Mouse (Mus musculus) brain, adult 2 months (tissue): Measurements from ENCODE around the gene Fap.

Source experiments
- DNase-seq: peaks from one replicate; pipeline ENCODE4 v3.0.0; 2011; ENCODE audit warnings: low read depth, low spot score

The Fap gene

DNA sequence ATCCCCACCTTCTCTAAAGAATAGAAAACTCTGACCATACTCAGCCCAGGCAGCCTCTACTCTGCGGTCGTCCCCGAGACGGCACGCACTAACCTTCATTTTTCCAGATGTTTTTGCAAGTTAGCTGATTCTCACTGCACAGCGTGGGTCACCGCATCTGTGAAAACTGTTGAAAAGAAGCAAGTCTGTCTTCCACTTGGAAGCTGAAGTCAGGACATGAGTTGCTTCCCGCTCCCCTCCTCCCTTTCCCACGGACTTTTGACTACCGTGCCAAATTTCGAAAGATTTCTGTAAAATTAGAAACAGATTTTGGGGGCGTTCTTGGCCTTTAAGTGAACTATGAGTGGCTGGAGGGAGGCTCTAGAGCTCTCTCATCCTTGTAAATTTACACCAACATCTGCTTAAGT is at the start of gene Fap:
Gene Fap, minus strand, starts transcription at position 323 of the 407 bp plus-strand sequence.
- DNase-seq = peak; percentile 22

DNA sequence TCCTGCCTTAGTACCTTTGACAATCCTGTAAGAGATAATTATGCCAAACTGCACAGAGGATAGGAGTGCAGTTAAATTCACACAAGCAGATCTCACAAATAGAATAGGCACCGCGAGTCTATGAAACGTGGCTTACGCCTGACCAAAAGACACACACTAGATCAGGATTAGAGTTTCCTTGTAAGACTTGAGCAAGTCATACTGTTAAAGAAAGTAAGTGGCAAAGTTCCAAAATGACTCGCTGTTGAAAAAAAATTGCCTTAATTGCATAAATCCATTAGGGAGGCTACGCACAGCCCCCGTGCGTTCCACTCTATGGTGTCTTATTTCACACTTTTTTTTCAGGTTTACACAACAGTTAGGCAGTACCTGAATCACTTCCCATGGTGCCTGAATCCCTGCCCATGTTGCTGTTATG is 49.2 kb upstream of the Fap start:
- peak; percentile 31 for DNase-seq

DNA sequence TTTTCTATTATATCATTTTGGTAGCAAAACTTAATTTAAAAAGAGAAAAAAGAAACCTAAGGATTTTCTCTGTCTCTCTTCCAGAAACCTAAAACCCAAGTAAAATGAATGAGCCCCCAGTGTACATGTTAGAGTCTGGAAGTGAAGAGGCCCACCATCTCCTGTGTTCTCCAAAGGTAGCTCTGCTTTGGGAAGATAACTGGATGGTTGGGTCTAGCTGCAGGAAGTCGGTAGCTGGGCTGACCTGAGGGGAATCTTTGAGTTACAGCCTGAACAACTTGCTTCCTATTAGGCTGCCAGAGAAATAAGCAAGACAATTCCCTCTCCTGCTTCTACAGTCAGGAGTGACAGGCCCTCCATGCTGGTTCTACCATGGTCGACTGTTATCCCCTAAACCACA is 45.8 kb upstream of the Fap start:
- DNase-seq = no peak

DNA sequence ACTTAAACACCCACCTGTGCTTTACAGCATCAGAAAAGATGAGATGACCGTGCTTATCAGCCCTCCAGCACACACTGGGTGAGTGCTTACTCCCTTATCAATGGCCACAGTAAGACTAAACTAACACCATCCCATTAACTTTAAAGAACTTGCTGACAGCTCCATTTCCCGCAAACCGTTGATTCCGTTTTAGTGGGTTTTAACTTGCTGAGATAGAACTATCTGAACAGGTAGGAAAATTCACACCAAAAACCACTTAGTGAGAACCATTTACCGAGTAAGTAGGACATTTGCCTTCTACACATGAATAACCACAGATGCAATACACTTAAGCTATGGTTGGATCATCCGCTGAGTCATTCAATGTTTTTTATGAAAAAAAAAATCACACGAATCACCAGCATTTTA is 45.1 kb upstream of the Fap start:
- no peak for DNase-seq

DNA sequence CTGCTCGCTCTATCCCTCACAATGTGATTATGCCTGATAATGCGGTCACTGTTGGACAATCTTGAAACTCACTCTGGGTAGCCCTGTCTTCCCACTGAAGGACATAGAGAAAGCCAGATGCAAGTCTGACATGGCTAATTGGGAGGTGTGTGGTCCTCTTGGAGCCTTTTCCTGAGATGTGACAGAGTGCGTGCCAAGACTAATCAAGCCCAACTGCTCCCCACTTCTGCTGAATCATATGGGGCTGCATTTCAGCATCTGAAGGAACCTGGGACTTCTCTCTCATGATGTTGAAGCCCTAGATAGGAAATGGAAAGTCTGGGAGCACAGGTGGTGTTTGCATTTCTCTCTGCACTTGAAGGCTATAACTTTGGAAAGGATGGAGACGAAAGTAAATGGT is 39.3 kb upstream of the Fap start:
- DNase-seq = no peak

DNA sequence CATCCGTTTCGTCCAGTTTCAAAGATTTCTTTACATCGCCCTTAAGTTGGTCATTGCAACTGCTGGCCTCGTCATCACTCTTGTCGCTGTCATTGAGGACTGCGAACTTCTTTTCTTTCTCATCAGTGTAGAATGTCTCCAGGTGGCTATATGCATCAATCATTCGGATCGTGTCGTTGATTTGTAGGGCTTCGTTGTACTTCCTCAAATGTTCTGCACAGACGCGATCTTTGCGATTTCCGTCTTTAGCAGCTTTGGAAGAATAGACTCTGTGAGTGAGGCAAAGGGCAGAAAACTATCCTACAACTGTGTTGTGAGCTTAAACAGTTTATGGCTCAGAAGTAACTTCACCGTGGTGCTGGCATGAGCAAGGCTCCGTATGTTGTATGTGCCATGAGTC is 32.3 kb upstream of the Fap start:
- no peak for DNase-seq

DNA sequence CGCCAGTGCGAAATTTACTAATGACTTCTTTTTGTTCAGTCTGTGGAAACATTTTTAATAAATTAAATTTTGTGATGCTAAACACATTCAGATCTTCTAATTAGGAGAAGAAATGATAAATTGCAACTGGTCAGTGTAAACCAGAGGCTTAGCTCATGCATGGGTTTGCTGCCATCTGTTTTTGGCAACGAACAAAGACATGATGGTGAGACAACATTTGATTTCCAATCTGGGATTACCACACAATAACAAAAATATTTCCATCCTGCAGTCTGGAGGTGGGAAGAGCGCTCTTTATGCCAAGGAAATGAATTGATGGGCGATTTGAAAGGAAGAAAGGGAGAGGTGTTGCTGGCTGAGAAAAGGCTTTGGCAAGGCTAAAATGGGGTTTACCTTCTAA is 29.7 kb upstream of the Fap start:
- DNase-seq = peak; percentile 16

DNA sequence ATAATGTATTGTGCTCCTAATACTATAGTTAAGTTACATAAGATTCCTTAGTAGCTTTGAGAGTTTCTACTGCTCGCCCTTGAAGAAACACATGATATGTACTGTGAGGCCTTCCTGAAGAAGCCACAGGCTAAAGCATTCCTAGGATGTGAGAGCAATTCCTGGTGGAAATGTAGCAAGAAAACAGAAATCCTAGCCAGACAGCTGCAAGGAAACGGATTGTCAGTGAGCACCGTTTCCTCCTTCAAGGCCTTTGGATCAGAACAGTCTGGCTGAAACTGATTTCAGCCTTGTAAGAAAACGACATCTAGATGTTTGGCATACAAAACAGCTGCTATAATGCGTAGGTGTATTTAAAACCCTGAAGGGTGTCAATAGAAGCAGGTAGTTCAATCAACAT is 22.7 kb upstream of the Fap start:
- DNase-seq = no peak

DNA sequence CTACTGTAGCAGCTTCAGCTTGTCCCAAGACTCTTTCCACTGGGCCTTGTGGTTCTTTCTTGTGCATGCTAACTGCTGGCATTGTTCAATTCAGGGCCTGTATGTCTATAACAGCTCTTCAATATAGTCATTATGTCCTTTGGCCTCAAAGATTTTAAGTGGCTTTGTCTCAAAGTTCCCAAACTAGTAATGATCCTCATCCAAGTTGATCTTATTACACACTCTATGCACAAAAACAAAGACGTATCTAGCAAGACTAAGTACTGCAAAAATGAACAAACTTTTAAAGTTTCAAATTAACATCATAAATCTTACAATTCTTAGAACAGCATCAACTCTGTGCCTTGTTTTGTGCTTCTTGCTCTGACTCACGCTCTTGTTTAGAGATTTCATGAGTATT is 20.6 kb upstream of the Fap start:
- no peak for DNase-seq

DNA sequence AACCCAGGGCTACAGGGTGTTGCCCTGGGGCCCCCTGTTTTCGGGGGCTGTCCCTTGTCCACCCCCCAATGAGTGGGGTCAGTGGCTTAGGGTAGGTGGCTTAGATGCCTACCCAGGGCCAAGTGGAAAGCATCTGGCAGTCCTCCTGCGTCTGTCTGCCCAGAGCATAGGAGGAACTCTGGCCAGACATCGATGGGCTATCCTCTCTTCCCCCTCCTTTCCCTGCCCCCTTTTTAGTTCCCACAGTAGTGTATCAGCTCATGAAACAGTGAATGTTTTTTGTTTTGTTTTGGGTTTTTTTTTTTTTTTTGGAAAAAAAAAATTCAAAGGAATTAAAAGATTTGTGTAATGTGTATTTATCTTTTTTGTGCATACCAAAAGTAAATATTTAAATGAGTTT is 17.7 kb upstream of the Fap start:
- no peak for DNase-seq

DNA sequence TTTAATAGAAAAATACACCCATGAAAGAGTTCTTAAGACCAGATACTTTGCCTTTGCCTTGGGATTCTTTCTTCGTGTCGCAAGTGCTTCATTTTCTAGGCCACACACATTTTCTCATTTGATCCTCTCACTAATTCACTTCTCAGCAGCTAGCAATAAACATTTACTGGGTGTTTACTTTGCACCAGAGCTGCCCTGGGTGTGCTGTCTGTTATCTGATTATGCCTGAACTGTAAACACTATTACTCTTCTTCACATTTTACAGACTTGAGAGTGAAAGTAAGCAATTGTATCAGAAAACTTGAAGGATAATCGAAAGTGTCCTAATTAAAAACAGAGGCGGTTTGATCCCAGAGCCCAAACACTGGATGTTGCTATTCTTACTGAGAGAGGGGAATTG is 15.5 kb upstream of the Fap start:
- DNase-seq = no peak

DNA sequence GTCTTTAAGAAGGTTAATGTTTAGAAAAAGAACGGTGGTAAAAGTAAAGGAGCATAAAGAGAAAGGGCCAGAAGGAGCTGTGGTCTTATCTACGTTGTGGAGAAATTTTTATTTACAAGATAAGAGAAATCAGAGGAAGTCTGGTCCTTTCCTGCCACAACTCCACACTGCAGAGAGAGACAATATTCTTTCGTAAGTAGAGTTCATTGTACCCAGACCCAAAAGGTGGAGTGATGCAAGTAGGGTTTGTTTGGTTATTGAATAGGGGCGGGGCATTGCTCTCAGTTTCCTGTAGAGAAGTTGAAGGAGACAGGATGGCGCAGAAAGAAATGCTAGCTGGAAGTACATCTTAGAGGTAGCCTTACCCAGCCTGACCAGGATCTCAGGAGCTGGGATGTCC is 11.9 kb upstream of the Fap start:
- no peak for DNase-seq

DNA sequence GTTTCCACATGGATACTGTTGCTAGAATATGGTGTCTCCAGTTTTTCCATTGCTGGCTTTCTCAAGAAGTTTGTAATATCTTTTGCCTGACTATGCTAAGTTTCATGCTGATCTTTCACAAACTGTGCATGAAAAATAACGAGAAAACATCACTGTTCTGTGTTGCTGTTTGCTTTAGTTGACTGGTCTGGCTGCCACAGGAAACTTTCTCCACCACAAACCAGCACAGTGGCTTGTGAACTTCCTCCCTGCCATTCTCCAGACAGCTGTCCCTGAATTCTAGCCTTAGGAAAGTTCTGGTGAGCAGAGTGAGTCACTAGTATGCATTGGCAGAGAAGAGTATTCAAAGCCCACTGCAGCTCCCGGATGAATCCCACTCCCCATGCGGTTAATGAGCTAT is 1.1 kb upstream of the Fap start:
- peak; percentile 8 for DNase-seq

DNA sequence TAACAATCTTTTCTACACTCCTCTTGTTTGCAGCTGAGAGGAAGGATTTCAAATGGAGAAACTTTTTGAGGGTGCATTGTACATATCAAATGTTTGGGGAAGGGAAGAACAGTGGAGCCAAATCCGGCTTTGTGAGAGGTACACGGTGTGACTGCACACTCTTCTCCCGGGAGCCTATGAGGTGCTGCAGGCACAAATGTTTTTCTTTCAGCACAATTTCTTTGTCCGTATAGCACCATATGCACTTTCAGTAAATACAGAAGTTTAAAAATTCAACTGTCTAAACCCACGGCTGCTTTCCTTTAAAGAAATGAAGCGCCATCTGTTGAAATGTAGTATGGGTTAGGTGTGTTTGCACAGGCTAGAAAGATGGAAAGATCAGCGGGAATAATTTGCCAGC is 375 bp upstream of the Fap start:
- peak; percentile 70 for DNase-seq

DNA sequence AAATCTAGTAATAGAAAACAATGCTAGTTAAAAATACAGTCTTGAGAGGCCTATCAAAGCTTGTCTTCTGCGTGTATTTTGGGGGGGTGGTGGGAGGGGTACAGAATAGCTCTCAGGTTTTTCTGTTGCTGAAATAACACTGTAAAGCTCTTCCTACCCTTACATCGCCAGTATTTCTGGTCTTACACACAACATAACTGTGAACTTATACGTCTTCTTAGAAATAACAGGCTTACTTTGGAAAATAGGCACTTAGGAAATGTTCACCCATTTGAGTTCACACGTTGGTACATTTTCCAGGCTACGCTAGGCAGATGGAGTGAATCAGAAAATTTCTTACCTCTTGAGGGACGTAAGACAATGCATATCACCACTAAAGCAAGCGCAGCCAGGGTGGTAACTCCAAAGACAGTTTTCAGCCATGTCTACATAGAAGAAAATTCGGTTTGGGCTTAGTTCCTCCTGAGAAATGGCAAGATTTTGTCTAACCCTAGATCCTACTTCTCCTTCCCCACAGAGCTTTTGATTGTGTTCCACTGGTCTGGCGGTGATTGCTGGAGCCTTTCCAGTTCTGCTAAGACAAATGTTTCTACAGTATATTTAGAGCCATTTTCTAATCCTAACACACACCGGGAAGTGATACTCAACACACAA is 649 bp downstream of the Fap start:
- peak; percentile 66 for DNase-seq

DNA sequence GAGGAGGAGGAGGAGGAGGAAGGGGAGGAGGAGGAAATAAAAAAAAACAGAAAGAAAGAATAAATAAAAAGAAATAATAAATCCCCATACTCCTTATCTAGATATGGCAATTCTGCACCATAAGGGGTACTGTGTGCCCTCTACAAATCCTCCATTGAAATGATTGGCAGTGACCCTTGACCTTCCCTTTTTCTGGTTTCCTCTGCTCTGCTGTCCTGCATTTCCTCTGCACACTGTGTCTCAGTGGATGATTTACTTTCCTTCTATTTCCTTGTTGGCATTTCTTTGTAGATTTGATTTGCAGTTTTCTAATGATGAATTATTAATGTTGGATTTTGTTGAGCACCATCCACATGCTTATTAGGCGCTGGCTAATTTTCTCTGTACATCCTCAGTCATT is 9.2 kb downstream of the Fap start:
- DNase-seq = no peak

DNA sequence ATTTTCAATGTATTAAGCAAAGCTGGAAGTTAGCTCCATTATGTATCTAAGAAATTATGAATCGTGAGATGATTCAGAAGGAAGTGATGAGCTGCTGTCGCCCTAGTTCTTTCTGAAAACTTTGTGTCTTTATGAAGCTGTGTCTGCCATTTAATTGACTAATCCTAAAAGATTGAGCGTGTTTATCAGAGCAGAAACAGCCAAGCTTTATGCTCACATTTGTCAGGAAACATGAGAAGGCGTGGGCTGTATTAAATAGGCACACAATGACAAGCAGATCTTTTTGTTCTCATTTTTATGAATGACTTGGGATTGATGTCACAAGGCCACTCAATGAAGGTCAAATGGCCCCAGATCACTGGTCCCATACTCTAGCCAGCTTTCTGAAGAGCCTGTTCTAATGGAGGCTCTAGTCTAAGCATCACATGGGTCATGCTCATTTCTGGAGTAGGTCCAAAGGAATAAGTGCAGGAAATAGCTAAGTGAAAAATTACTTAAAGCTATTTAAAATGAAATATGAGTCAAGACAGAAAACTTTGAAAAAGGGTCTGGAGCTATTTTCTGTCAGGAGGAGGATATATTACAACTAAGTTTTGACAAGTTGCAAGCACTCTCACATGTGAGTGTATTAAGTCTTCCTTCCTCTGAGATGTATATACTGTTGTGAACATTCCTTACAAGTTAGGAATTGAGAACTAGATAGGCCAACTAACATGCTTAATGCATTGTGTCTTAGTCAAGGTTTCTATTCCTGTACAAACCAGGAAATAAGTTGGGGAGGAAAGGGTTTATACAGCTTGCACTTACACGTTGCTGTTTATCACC is 11.0 kb downstream of the Fap start:
- DNase-seq = peak; percentile 7

DNA sequence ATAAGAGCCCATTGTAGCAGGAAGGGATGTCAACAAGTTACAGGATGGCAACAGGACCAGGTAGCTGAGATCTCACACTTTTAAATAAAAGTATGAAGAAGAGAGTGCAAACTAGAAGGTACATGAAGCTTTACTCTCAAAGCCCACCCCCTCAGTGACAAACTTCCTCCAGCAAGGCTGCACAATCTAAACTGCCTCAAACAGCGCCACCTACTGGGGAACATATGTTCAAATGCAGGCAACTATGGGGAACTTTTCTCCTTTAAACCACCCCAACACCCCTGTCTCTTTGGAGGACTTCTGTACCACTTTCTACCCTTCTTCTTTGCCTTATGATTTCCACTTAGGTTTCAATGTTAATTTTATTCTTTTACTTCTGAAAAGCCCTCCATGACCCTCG is 16.5 kb downstream of the Fap start:
- no peak for DNase-seq

DNA sequence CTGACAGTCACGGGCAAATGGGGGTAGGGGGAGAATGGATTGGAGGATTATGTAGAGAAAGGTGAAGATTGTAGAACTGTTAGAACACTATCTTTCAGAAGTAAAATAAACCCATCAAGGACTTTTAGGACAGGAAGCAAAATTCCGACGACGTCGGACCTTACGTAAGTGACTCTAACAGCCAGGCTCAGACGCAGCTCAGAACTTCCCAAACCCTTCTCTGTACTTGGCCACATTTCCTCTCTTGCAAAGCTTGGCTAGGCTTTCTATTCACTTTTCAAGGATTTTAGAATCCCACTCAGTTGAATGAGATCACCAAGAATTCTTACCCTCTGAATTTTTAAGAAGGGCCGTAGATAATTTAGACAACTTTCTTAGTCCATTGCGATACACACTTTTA is 17.5 kb downstream of the Fap start:
- DNase-seq = peak; percentile 22

DNA sequence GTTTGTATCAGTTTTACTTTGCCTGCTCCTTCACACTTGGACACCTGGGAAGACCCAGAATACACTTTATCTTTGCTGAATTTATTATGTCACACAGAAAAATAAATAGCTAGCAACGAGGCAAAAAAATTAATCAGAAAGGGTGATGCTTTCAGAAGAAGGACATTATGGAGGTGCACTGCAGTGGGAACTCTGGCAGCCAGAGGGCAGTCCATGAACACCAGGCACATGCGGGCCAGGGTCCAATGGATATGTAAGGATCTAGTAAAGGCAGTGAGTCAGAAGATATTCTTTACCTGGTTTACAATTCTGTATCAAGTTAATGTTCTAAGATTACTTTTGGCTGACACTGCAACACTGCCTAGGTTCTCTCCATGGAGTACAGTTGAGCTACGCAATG is 24.2 kb downstream of the Fap start:
- no peak for DNase-seq

DNA sequence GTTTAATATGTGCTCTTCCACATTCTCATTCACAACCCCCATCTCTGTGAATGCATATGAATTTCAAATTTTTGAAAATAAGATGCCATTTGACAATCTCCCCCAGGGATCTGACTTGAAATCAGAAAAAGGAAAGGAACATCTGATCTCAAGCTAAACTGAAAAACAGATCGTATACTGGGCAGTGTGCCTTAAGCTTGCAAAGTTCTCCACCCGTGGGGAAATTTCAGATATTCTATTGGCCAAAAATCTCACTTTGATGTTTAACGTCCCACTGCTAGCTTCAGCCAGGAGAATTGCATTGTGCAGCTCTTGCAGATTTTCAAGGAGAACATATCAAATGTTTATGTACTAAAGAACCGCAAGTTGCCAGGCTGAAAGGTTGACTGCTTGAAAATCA is 24.7 kb downstream of the Fap start:
- DNase-seq = peak; percentile 29

DNA sequence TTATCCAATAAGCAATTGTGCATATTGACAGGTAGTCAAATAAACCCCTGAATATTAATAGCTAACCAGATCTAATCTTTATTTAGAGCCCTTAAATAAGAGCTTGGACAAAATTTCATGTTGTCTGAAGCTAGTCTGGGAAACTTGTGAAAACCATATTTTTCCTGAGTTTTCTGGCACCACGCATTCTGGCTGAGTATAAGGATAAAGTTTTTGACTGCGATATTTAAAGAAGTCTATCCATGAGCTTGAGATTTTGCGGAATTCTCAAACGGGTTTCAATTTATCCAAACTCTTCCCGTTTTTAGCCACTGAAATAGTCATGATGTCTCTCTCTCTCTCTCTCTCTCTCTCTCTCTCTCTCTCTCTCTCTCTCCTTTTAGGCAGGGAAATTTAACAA is 25.8 kb downstream of the Fap start:
- peak; percentile 64 for DNase-seq

DNA sequence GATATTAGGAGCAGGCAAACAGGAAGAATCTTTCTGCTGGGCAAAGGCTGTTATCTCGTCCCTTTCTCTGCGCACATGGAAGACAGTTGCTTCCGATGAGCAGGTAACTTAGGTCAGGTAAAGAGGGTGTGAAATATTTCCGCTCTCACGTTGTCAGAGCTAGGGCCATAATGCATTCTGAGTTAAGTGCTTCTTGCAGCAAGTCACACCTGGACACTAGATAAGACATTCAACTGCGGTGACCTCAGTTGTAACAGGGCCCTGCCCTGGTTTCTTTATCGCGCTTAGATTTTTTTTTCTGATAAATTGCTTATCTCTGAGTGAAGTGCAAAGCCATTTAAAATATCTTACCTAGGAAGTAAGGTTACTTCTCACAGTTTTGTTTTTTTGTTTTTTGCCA is 38.4 kb downstream of the Fap start:
- no peak for DNase-seq
